Mouse (Mus musculus): Measurements from ENCODE around the gene Sigmar1. TPM values are rescaled to one million over a fixed set of nuclear protein-coding genes. Genes with fewer than 3 reads are reported as not detected.

Gene Sigmar1
- polyA plus RNA-seq, 1 experiment from 2014 or later, result 58.9 TPM

- WGBS, result 81% methylated on average over 1 of the region's 1 CpGs
- peaks cover 4% of the 10 kb centered on the region; the same call in 1 of the 2 replicates for H3K27me3 ChIP-seq
- no peak overlapping the region for H3K9ac ChIP-seq
- H3K4me3 ChIP-seq, result no peak overlapping the region
- ATAC-seq (ENCODE audit: low FRiP score), result no peak
- H3K36me3 ChIP-seq, result peaks cover 3% of the 10 kb centered on the region; the same call in 1 of the 2 replicates
- H3K4me1 ChIP-seq (replicated peaks), result peaks cover 12% of the 10 kb centered on the region
- H3K27ac ChIP-seq, result no peak overlapping the region
- H3K9me3 ChIP-seq, result peaks cover 12% of the 10 kb centered on the region
- no peak overlapping the region for H3K4me2 ChIP-seq
These were observed 10.9 kb downstream of the Sigmar1 start for GRCm38 (mm10) chr4:41745021-41745420.

- no peak overlapping the region for H3K4me2 ChIP-seq
- no peak for ATAC-seq (ENCODE audit: low FRiP score)
- peaks cover 4% of the 10 kb centered on the region for H3K36me3 ChIP-seq
- WGBS, result 82% methylated on average over 2 of the region's 2 CpGs
- H3K9ac ChIP-seq, result no peak overlapping the region
- no peak overlapping the region for H3K4me3 ChIP-seq
- no peak overlapping the region for H3K27ac ChIP-seq
- H3K4me1 ChIP-seq (replicated peaks), result peaks cover 21% of the 10 kb centered on the region
- peaks cover 12% of the 10 kb centered on the region for H3K9me3 ChIP-seq
- H3K27me3 ChIP-seq, result peaks cover 4% of the 10 kb centered on the region; the same call in 1 of the 2 replicates
These were observed 11.8 kb downstream of the Sigmar1 start for GRCm38 (mm10) chr4:41744131-41744530.

GRCm38 (mm10) chr4:41741158-41741560 lies 14.8 kb downstream of the Sigmar1 start:
- H3K4me3 ChIP-seq, result peak overlapping the region; percentile 76
- peaks cover 22% of the 10 kb centered on the region for H3K4me1 ChIP-seq (replicated peaks)
- peak overlapping the region; percentile 87 for H3K9ac ChIP-seq
- H3K27ac ChIP-seq, result peak overlapping the region; percentile 90
- peaks cover 12% of the 10 kb centered on the region for H3K36me3 ChIP-seq
- ATAC-seq (ENCODE audit: low FRiP score), result peak; percentile 96
- H3K27me3 ChIP-seq, result no peaks in the 10 kb centered on the region; the same call in 1 of the 2 replicates
- H3K4me2 ChIP-seq, result peak overlapping the region; percentile 94
- H3K9me3 ChIP-seq, result peaks cover 4% of the 10 kb centered on the region; the same call in 1 of the 2 replicates
- under 1% methylated on average over 27 of the region's 27 CpGs for WGBS

- Histone ChIP-seq H3K9ac (peak overlapping the region; percentile 87), H3K27ac (peak overlapping the region; percentile 90), H3K4me3 (peak overlapping the region; percentile 76), H3K4me1 (replicated peaks) (peaks cover 22% of the 10 kb centered on the region), H3K4me2 (peak overlapping the region; percentile 94), H3K36me3 (peaks cover 11% of the 10 kb centered on the region), H3K9me3 (no peaks in the 10 kb centered on the region), H3K27me3 (no peaks in the 10 kb centered on the region; the same call in 1 of the 2 replicates)
- 1% methylated on average over 48 of the region's 48 CpGs for WGBS
- ATAC-seq (ENCODE audit: low FRiP score), result peak; percentile 86
These were observed 15.4 kb downstream of the Sigmar1 start for GRCm38 (mm10) chr4:41740380-41741157.

- H3K4me1 ChIP-seq (replicated peaks), result peaks cover 22% of the 10 kb centered on the region
- 95% methylated on average over 13 of the region's 13 CpGs for WGBS
- no peaks in the 10 kb centered on the region for H3K9me3 ChIP-seq
- peak overlapping the region; percentile 20; the same call in 1 of the 2 replicates for H3K9ac ChIP-seq
- ATAC-seq (ENCODE audit: low FRiP score), result no peak
- H3K36me3 ChIP-seq, result peaks cover 11% of the 10 kb centered on the region
- H3K27me3 ChIP-seq, result peaks cover 4% of the 10 kb centered on the region
- H3K4me3 ChIP-seq, result no peak overlapping the region
- no peak overlapping the region for H3K27ac ChIP-seq
- peak overlapping the region; percentile 94 for H3K4me2 ChIP-seq
These were observed 16.7 kb downstream of the Sigmar1 start for GRCm38 (mm10) chr4:41739260-41739659.

GRCm38 (mm10) chr4:41738256-41738603 lies 17.7 kb downstream of the Sigmar1 start:
- H3K27me3 ChIP-seq, result peaks cover 12% of the 10 kb centered on the region
- H3K4me2 ChIP-seq, result no peak overlapping the region
- 71% methylated on average over 1 of the region's 1 CpGs for WGBS
- H3K4me3 ChIP-seq, result no peak overlapping the region
- H3K9ac ChIP-seq, result no peak overlapping the region
- ATAC-seq (ENCODE audit: low FRiP score), result no peak
- H3K27ac ChIP-seq, result no peak overlapping the region
- no peaks in the 10 kb centered on the region for H3K9me3 ChIP-seq
- peaks cover 11% of the 10 kb centered on the region for H3K36me3 ChIP-seq
- H3K4me1 ChIP-seq (replicated peaks), result peaks cover 22% of the 10 kb centered on the region

GRCm38 (mm10) chr4:41737602-41738255 lies 18.2 kb downstream of the Sigmar1 start:
- Histone ChIP-seq H3K36me3 (peaks cover 11% of the 10 kb centered on the region), H3K4me2 (no peak overlapping the region), H3K4me3 (no peak overlapping the region), H3K9ac (no peak overlapping the region), H3K4me1 (replicated peaks) (peaks cover 22% of the 10 kb centered on the region), H3K27me3 (peaks cover 17% of the 10 kb centered on the region), H3K27ac (no peak overlapping the region), H3K9me3 (no peaks in the 10 kb centered on the region)
- 49% methylated on average over 8 of the region's 8 CpGs for WGBS
- no peak for ATAC-seq (ENCODE audit: low FRiP score)

- Histone ChIP-seq H3K27me3 (peaks cover 76% of the 10 kb centered on the region), H3K9me3 (no peaks in the 10 kb centered on the region), H3K36me3 (no peaks in the 10 kb centered on the region), H3K27ac (no peak within 1 kb of the TSS), H3K4me3 (peak within 1 kb of the TSS; percentile 41), H3K9ac (peak within 1 kb of the TSS; percentile 63), H3K4me2 (peak within 1 kb of the TSS; percentile 69), H3K4me1 (replicated peaks) (peaks cover 28% of the 10 kb centered on the region)
- WGBS, result 2% methylated on average over 49 of the region's 50 CpGs
- no peak for ATAC-seq (ENCODE audit: low FRiP score)
These were observed 24.7 kb downstream of the Sigmar1 start, which contains the start of gene Arid3c for GRCm38 (mm10) chr4:41731052-41731765. Arid3c (minus strand) TSS chr4:41731142.

GRCm38 (mm10) chr4:41726826-41727621 lies 28.9 kb downstream of the Sigmar1 start:
- Histone ChIP-seq H3K9ac (peak overlapping the region; percentile 49), H3K4me2 (peak overlapping the region; percentile 36), H3K36me3 (no peaks in the 10 kb centered on the region), H3K27ac (peak overlapping the region; percentile 70), H3K4me1 (replicated peaks) (peaks cover 46% of the 10 kb centered on the region), H3K27me3 (peaks cover 80% of the 10 kb centered on the region), H3K9me3 (no peaks in the 10 kb centered on the region), H3K4me3 (peak overlapping the region; percentile 12; the same call in 1 of the 2 replicates)
- 0 out of 2 replicates have a peak, but pooled peaks have one; percentile 36 for ATAC-seq (ENCODE audit: low FRiP score)
- WGBS, result 9% methylated on average over 20 of the region's 20 CpGs

- Histone ChIP-seq H3K27me3 (peaks cover 43% of the 10 kb centered on the region), H3K9ac (peak within 1 kb of the TSS; percentile 95), H3K4me3 (peak within 1 kb of the TSS; percentile 82), H3K4me1 (replicated peaks) (peaks cover 42% of the 10 kb centered on the region), H3K4me2 (peak within 1 kb of the TSS; percentile 88), H3K9me3 (no peaks in the 10 kb centered on the region), H3K27ac (peak within 1 kb of the TSS; percentile 79), H3K36me3 (peaks cover 25% of the 10 kb centered on the region)
- under 1% methylated on average over 27 of the region's 27 CpGs for WGBS
- ATAC-seq (ENCODE audit: low FRiP score), result peak; percentile 94
These were observed 33.0 kb downstream of the Sigmar1 start, which contains the start of gene Dctn3 for GRCm38 (mm10) chr4:41722918-41723351. Dctn3 (minus strand) TSS chr4:41723170.

- peaks cover 51% of the 10 kb centered on the region for H3K36me3 ChIP-seq
These were observed 39.1 kb downstream of the Sigmar1 start for GRCm38 (mm10) chr4:41716834-41717233.

More at GRCm38 (mm10) chr4:41716834-41717233, 39.1 kb downstream of the Sigmar1 start:
- Histone ChIP-seq H3K4me3 (no peak overlapping the region), H3K4me2 (no peak overlapping the region), H3K27me3 (no peaks in the 10 kb centered on the region), H3K27ac (peak overlapping the region; percentile 55; the same call in 1 of the 2 replicates), H3K4me1 (replicated peaks) (peaks cover 52% of the 10 kb centered on the region), H3K9me3 (no peaks in the 10 kb centered on the region), H3K9ac (0 out of 2 replicates have a peak overlapping the region, but pooled peaks have one; percentile 19)
- WGBS, result 65% methylated on average over 6 of the region's 6 CpGs
- no peak for ATAC-seq (ENCODE audit: low FRiP score)
